Mouse (Mus musculus): ENCODE results near the gene Creld1. TPM values are rescaled to one million over a fixed set of nuclear protein-coding genes. Genes with fewer than 3 reads are reported as not detected.

Gene Creld1
- polyA plus RNA-seq, 1 experiment, result 23.2 TPM

DNA sequence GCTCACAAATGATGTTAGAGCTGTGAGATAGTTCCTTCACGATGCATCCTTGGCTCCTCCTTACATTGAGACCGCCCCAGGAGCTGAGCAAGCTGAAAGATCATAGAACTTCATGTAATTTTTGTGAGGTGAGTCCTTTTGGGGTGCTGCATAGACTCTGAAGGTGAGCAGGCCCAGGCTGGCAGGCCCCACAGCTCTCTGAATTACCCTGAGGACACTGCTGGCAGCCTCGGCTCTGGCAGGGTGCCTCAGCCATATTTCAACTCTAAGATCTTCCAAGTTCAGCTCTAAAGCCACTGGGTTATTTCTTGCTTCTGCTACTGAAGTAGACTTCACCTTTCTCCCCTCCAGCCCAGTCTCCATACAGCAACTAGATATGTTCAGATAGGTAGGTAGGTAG lies 42.4 kb upstream of the Creld1 start:
- TF ChIP-seq CTCF (IDR thresholded peaks at IDR 0.05; ENCODE audit: low read depth, low read length) (no peak), EP300 (IDR thresholded peaks at IDR 0.05; ENCODE audit: insufficient read depth, low read depth, low read length) (no peak), POLR2A (IDR thresholded peaks at IDR 0.05; ENCODE audit: insufficient read depth, low read length) (no peak)
- Histone ChIP-seq H3K9me3 (replicated peaks; ENCODE audit: control insufficient read depth, insufficient read depth, low read length, poor library complexity, severe bottlenecking) (no peaks in the 10 kb centered on the region), H3K27ac (ENCODE audit: insufficient read depth, low read length) (no peak overlapping the region), H3K36me3 (ENCODE audit: control insufficient read depth, insufficient read depth, low read length, poor library complexity, severe bottlenecking) (peaks cover 3% of the 10 kb centered on the region; the same call in 1 of the 2 replicates), H3K9ac (ENCODE audit: low read depth, poor library complexity, severe bottlenecking) (no peak overlapping the region), H3K27me3 (ENCODE audit: control insufficient read depth, insufficient read depth, low read length, poor library complexity, severe bottlenecking) (no peaks in the 10 kb centered on the region), H3K4me1 (ENCODE audit: control insufficient read depth, insufficient read depth, low read length) (no peaks in the 10 kb centered on the region), H3K4me3 (ENCODE audit: low read depth, low read length) (no peak overlapping the region)

DNA sequence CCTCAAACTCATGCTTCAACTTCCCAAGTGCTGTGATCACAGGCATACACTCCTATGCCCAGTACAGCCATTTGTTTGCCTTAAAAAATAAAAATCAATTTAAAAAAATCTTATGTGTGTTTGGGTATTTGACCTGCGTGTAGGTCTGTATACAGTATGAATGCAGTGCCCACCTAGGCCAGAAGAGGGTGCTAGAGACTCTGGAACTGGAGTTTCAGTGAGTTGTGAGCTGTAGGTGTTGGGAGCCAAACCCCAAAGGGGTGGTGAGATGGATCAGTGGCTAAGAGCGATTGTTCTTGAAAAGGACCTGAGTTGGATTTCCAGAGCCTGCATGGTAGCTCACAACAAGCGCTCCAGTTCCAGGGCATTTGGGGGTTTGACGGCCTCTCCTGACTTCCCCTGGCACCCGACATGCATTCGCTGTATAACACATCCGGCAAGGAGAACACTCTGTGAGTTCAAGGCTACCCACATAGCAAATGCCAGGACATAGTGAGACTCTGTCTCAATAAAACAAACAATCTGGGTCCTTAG lies 41.9 kb upstream of the Creld1 start:
- Histone ChIP-seq H3K9ac (ENCODE audit: low read depth, poor library complexity, severe bottlenecking) (no peak overlapping the region), H3K36me3 (ENCODE audit: control insufficient read depth, insufficient read depth, low read length, poor library complexity, severe bottlenecking) (peaks cover 3% of the 10 kb centered on the region; the same call in 1 of the 2 replicates), H3K4me1 (ENCODE audit: control insufficient read depth, insufficient read depth, low read length) (no peaks in the 10 kb centered on the region), H3K27ac (ENCODE audit: insufficient read depth, low read length) (no peak overlapping the region), H3K27me3 (ENCODE audit: control insufficient read depth, insufficient read depth, low read length, poor library complexity, severe bottlenecking) (no peaks in the 10 kb centered on the region), H3K4me3 (ENCODE audit: low read depth, low read length) (no peak overlapping the region), H3K9me3 (replicated peaks; ENCODE audit: control insufficient read depth, insufficient read depth, low read length, poor library complexity, severe bottlenecking) (no peaks in the 10 kb centered on the region)
- TF ChIP-seq CTCF (IDR thresholded peaks at IDR 0.05; ENCODE audit: low read depth, low read length), result peak; percentile 63
- TF ChIP-seq POLR2A (IDR thresholded peaks at IDR 0.05; ENCODE audit: insufficient read depth, low read length), result no peak

DNA sequence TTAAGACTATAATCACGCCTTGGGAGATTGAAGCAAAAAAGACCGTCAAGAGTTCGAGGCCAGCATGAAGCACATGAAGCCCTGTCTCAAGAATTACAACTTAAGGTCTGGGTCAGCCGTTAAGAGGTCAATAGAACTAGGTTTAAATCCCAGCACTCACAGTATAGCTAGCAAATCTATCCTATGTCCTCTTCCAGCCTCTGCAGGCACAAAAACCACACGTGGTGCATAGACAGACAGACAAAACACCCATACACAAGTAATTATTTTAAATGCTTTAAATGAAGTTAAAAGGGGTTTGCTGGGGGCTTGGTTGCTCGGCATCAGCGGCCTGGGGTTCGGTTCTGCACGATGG lies 41.0 kb upstream of the Creld1 start:
- H3K9me3 ChIP-seq (replicated peaks; ENCODE audit: control insufficient read depth, insufficient read depth, low read length, poor library complexity, severe bottlenecking), result no peaks in the 10 kb centered on the region
- no peaks in the 10 kb centered on the region for H3K4me1 ChIP-seq (ENCODE audit: control insufficient read depth, insufficient read depth, low read length)
- peak overlapping the region; percentile 67 for H3K9ac ChIP-seq (ENCODE audit: low read depth, poor library complexity, severe bottlenecking)
- peak overlapping the region; percentile 81 for H3K4me3 ChIP-seq (ENCODE audit: low read depth, low read length)
- H3K27ac ChIP-seq (ENCODE audit: insufficient read depth, low read length), result no peak overlapping the region
- peaks cover 4% of the 10 kb centered on the region for H3K36me3 ChIP-seq (ENCODE audit: control insufficient read depth, insufficient read depth, low read length, poor library complexity, severe bottlenecking)
- TF ChIP-seq EP300 (IDR thresholded peaks at IDR 0.05; ENCODE audit: insufficient read depth, low read depth, low read length) (no peak), POLR2A (IDR thresholded peaks at IDR 0.05; ENCODE audit: insufficient read depth, low read length) (no peak), CTCF (IDR thresholded peaks at IDR 0.05; ENCODE audit: low read depth, low read length) (no peak)
- H3K27me3 ChIP-seq (ENCODE audit: control insufficient read depth, insufficient read depth, low read length, poor library complexity, severe bottlenecking), result no peaks in the 10 kb centered on the region

DNA sequence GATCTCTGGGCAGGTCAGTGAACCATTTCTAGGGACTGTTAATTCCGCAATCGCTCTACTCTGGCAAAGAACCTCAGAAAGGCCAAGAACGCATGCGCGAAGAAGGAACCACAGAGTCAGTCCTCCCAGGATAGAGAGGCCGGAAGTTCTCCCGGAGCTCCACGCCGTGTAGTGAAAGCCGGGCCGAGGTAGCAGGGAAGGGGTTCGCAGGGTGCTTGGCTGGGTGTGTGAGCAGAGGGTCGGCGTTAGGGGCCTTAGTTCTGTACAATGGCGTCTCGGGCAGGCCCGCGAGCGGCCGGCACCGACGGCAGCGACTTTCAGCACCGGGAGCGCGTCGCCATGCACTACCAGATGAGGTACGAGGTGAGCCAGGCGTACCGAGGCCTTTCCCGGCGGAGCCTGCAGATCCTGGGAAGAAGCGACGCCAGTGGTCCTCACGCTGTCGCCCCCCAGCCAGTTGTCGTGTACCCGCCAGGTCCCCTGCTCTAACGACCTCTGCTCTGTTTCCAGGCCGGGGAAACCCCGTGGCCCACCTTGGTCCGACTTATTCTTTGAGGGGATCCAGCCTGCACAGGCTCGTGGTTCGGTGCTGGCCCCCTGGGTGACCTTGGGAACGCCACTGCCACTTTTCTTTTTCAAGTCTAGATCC lies 40.5 kb upstream of the Creld1 start, which contains the start of gene Jagn1:
TSS of gene Jagn1 (plus strand) at position 128 of the 649 bp plus-strand sequence.
- TF ChIP-seq EP300 (IDR thresholded peaks at IDR 0.05; ENCODE audit: insufficient read depth, low read depth, low read length) (no peak), POLR2A (IDR thresholded peaks at IDR 0.05; ENCODE audit: insufficient read depth, low read length) (peak; percentile 51)
- peak within 1 kb of the TSS; percentile 81 for H3K4me3 ChIP-seq (ENCODE audit: low read depth, low read length)
- no peak within 1 kb of the TSS for H3K27ac ChIP-seq (ENCODE audit: insufficient read depth, low read length)
- peak within 1 kb of the TSS; percentile 67 for H3K9ac ChIP-seq (ENCODE audit: low read depth, poor library complexity, severe bottlenecking)
- H3K27me3 ChIP-seq (ENCODE audit: control insufficient read depth, insufficient read depth, low read length, poor library complexity, severe bottlenecking), result no peaks in the 10 kb centered on the region
- H3K36me3 ChIP-seq (ENCODE audit: control insufficient read depth, insufficient read depth, low read length, poor library complexity, severe bottlenecking), result peaks cover 9% of the 10 kb centered on the region
- no peaks in the 10 kb centered on the region for H3K9me3 ChIP-seq (replicated peaks; ENCODE audit: control insufficient read depth, insufficient read depth, low read length, poor library complexity, severe bottlenecking)
- H3K4me1 ChIP-seq (ENCODE audit: control insufficient read depth, insufficient read depth, low read length), result no peaks in the 10 kb centered on the region

DNA sequence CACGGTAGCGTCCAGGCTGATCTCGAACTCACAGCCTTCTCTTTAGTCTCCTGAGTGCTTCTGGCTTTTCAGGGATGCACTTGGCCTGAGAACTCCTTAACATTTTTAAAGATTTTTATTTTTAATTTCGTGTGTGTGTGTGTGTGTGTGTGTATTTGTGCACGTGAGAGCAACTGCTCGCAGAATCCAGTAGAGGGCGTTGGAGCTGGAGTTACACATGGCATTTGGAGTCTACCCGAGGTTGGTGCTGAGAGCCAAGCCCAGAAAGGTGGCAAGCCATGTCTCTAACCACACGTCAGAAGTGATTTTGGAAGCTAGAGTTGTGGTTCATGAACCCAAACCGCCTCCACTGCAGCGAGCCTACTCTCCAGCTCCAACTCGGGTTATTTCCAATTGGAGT lies 40.0 kb upstream of the Creld1 start:
- Histone ChIP-seq H3K9me3 (replicated peaks; ENCODE audit: control insufficient read depth, insufficient read depth, low read length, poor library complexity, severe bottlenecking) (no peaks in the 10 kb centered on the region), H3K9ac (ENCODE audit: low read depth, poor library complexity, severe bottlenecking) (peak overlapping the region; percentile 67), H3K4me3 (ENCODE audit: low read depth, low read length) (peak overlapping the region; percentile 81), H3K4me1 (ENCODE audit: control insufficient read depth, insufficient read depth, low read length) (no peaks in the 10 kb centered on the region), H3K36me3 (ENCODE audit: control insufficient read depth, insufficient read depth, low read length, poor library complexity, severe bottlenecking) (peaks cover 9% of the 10 kb centered on the region), H3K27ac (ENCODE audit: insufficient read depth, low read length) (no peak overlapping the region), H3K27me3 (ENCODE audit: control insufficient read depth, insufficient read depth, low read length, poor library complexity, severe bottlenecking) (no peaks in the 10 kb centered on the region)
- TF ChIP-seq CTCF (IDR thresholded peaks at IDR 0.05; ENCODE audit: low read depth, low read length) (peak; percentile 36), POLR2A (IDR thresholded peaks at IDR 0.05; ENCODE audit: insufficient read depth, low read length) (no peak)

DNA sequence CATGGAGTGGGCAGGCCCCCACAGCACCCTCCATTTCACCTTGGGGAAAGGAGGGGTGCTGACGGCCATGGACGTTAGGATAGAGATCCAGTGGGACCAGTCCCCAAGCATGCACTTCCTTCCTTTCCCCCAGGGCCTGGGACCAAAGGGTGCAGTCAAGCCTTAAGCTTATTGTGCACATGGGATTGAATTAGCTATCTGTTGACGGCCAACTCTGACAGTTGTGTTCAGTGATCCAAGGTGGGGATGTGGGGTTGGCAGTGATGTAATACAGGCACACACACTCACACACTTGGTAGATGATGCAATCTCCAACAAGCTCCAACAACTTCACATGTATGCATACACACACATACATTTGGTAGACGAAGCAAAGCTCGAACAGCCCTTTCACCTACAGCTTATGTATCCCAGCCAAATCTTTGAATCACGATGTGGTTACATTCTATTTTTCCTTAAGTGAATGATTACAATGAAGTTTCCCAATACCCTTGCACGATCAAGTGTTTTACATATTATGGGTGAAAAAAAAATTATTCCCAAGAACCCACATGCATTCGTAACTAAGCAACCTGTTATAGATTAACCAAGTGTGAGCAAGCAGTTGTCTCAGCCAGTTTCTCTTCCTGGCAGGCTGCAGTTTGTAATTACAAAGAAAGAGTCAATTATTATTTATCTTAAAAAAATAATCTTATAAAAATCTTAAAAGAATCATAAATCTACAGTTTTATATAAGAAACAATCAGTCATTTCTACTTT lies 38.7 kb upstream of the Creld1 start:
- Histone ChIP-seq H3K4me3 (ENCODE audit: low read depth, low read length) (no peak overlapping the region), H3K9me3 (replicated peaks; ENCODE audit: control insufficient read depth, insufficient read depth, low read length, poor library complexity, severe bottlenecking) (no peaks in the 10 kb centered on the region), H3K27me3 (ENCODE audit: control insufficient read depth, insufficient read depth, low read length, poor library complexity, severe bottlenecking) (no peaks in the 10 kb centered on the region), H3K9ac (ENCODE audit: low read depth, poor library complexity, severe bottlenecking) (no peak overlapping the region), H3K4me1 (ENCODE audit: control insufficient read depth, insufficient read depth, low read length) (no peaks in the 10 kb centered on the region), H3K27ac (ENCODE audit: insufficient read depth, low read length) (no peak overlapping the region), H3K36me3 (ENCODE audit: control insufficient read depth, insufficient read depth, low read length, poor library complexity, severe bottlenecking) (peaks cover 12% of the 10 kb centered on the region)
- TF ChIP-seq CTCF (IDR thresholded peaks at IDR 0.05; ENCODE audit: low read depth, low read length), result no peak
- TF ChIP-seq EP300 (IDR thresholded peaks at IDR 0.05; ENCODE audit: insufficient read depth, low read depth, low read length), result no peak
- TF ChIP-seq POLR2A (IDR thresholded peaks at IDR 0.05; ENCODE audit: insufficient read depth, low read length), result no peak

All from ES-Bruce4 (cell line).